Mouse (Mus musculus) neural tube, embryonic 14.5 days (tissue): ENCODE results near the gene Carhsp1. TPM values are rescaled to one million over a fixed set of nuclear protein-coding genes. Genes with fewer than 3 reads are reported as not detected.
A peak's percentile ranks its signal among the peaks of the same experiment; 100 is the strongest.

Experiments
- ATAC-seq: fragments of 200-750 bp; cut with Nextera tagmentation; 2 replicates; pipeline ENCODE4 v1.8.0; 2017; ENCODE audit warnings: low read depth, mild to moderate bottlenecking, moderate TSS enrichment, moderate library complexity
- H3K27ac ChIP-seq: fragments of 300-500 bp; sonication (generic); 2 replicates; pipeline ENCODE4 v1.5.1; 2014; ENCODE audit warnings: low read depth, mild to moderate bottlenecking, control low read depth, low read length, moderate library complexity, mixed read lengths
- H3K27me3 ChIP-seq: fragments of 300-500 bp; sonication (generic); 2 replicates; pipeline ENCODE4 v1.6.1; 2014; ENCODE audit warnings: low read length; ENCODE audit not compliant: control insufficient read depth, insufficient read depth
- H3K36me3 ChIP-seq: fragments of 300-500 bp; sonication (generic); 2 replicates; pipeline ENCODE4 v1.6.1; 2014; ENCODE audit warnings: low read length, mixed read lengths; ENCODE audit not compliant: control insufficient read depth, insufficient read depth
- H3K4me1 ChIP-seq: fragments of 300-500 bp; sonication (generic); 2 replicates; pipeline ENCODE4 v1.6.1; 2014; ENCODE audit warnings: low read length; ENCODE audit not compliant: control insufficient read depth, insufficient read depth
- H3K4me2 ChIP-seq: fragments of 300-500 bp; sonication (generic); 2 replicates; pipeline ENCODE4 v1.6.1; 2014; ENCODE audit warnings: mild to moderate bottlenecking, low read depth, low read length, control low read depth
- H3K4me3 ChIP-seq: fragments of 300-500 bp; sonication (generic); 2 replicates; pipeline ENCODE4 v1.5.1; 2014; ENCODE audit warnings: low read depth, low read length, control low read depth, mixed read lengths
- H3K9ac ChIP-seq: fragments of 300-500 bp; sonication (generic); replicated peaks from 2 replicates; pipeline ENCODE4 v1.6.1; 2014; ENCODE audit warnings: low read depth, mild to moderate bottlenecking, control low read depth, low read length, mixed read lengths
- H3K9me3 ChIP-seq: fragments of 300-500 bp; sonication (generic); 2 replicates; pipeline ENCODE4 v1.6.1; 2016; ENCODE audit warnings: low read length; ENCODE audit not compliant: control insufficient read depth
- WGBS: fragments of 180-500 bp; shearing (Covaris S2); extraction: QIAGEN DNeasy Blood & Tissue Kit; methylation state at CpG from one replicate; pipeline ENCODE4 v1.1.7; 2014; 5-methylcytosine and 5-hydroxymethylcytosine counted together
- polyA plus RNA-seq: library from polyadenylated mRNA; unstranded; fragments of >200 nt; fragmentation: Nextera tagmentation; extraction: Ambion mirVana; gene quantifications from 2 replicates; pipeline ENCODE4 v1.2.1, GENCODE M21; 2014

Carhsp1 gene
- polyA plus RNA-seq, 1 experiment from 2014 or later: 58.5 TPM

GRCm38 (mm10) chr16:8691206-8691605 is 19.3 kb upstream of the Carhsp1 start:
- Histone ChIP-seq H3K4me2 (no peak overlapping the region), H3K4me1 (no peaks in the 10 kb centered on the region), H3K27me3 (no peaks in the 10 kb centered on the region), H3K27ac (no peak overlapping the region), H3K4me3 (no peak overlapping the region), H3K36me3 (peaks cover 61% of the 10 kb centered on the region), H3K9ac (no peak overlapping the region), H3K9me3 (no peaks in the 10 kb centered on the region)
- ATAC-seq: no peak
- WGBS: 95% methylated on average over 7 of the region's 7 CpGs

- H3K4me1 ChIP-seq: no peaks in the 10 kb centered on the region
- peaks cover 52% of the 10 kb centered on the region for H3K36me3 ChIP-seq
- 72% methylated on average over 11 of the region's 11 CpGs for WGBS
- H3K27me3 ChIP-seq: no peaks in the 10 kb centered on the region
- H3K9me3 ChIP-seq: no peaks in the 10 kb centered on the region
- H3K4me3 ChIP-seq: no peak overlapping the region
- ATAC-seq: peak; percentile 53; the same call in 1 of the 2 replicates
- no peak overlapping the region for H3K27ac ChIP-seq
- H3K9ac ChIP-seq: no peak overlapping the region
- no peak overlapping the region for H3K4me2 ChIP-seq
These were observed 18.2 kb upstream of the Carhsp1 start for GRCm38 (mm10) chr16:8689979-8690656.

- ATAC-seq: no peak
- Histone ChIP-seq H3K9ac (no peak overlapping the region), H3K36me3 (peaks cover 30% of the 10 kb centered on the region)
These were observed 15.7 kb upstream of the Carhsp1 start for GRCm38 (mm10) chr16:8687559-8688112.

GRCm38 (mm10) chr16:8686871-8687535 is 15.0 kb upstream of the Carhsp1 start:
- H3K4me2 ChIP-seq: no peak overlapping the region
- WGBS: 87% methylated on average over 11 of the region's 11 CpGs
- H3K27ac ChIP-seq: no peak overlapping the region
- no peaks in the 10 kb centered on the region for H3K27me3 ChIP-seq
- no peak overlapping the region for H3K9ac ChIP-seq
- H3K4me3 ChIP-seq: no peak overlapping the region
- H3K4me1 ChIP-seq: no peaks in the 10 kb centered on the region
- ATAC-seq: no peak
- H3K36me3 ChIP-seq: peaks cover 24% of the 10 kb centered on the region
- no peaks in the 10 kb centered on the region for H3K9me3 ChIP-seq

More at GRCm38 (mm10) chr16:8687559-8688112, 15.7 kb upstream of the Carhsp1 start:
- no peak overlapping the region for H3K4me2 ChIP-seq
- no peak overlapping the region for H3K4me3 ChIP-seq
- H3K9me3 ChIP-seq: no peaks in the 10 kb centered on the region
- H3K27ac ChIP-seq: no peak overlapping the region
- no peaks in the 10 kb centered on the region for H3K4me1 ChIP-seq
- H3K27me3 ChIP-seq: no peaks in the 10 kb centered on the region

- peaks cover 17% of the 10 kb centered on the region; the same call in 1 of the 2 replicates for H3K36me3 ChIP-seq
- 63% methylated on average over 7 of the region's 7 CpGs for WGBS
- no peaks in the 10 kb centered on the region for H3K4me1 ChIP-seq
- H3K9me3 ChIP-seq: no peaks in the 10 kb centered on the region
- H3K27ac ChIP-seq: no peak overlapping the region
- ATAC-seq: peak; percentile 68; the same call in 1 of the 2 replicates
- no peak overlapping the region for H3K4me2 ChIP-seq
- H3K27me3 ChIP-seq: no peaks in the 10 kb centered on the region
- no peak overlapping the region for H3K4me3 ChIP-seq
- H3K9ac ChIP-seq: no peak overlapping the region
These were observed 14.3 kb upstream of the Carhsp1 start for GRCm38 (mm10) chr16:8686121-8686870.

GRCm38 (mm10) chr16:8685087-8685486 is 13.1 kb upstream of the Carhsp1 start:
- Histone ChIP-seq H3K4me2 (no peak overlapping the region), H3K27me3 (no peaks in the 10 kb centered on the region), H3K9ac (no peak overlapping the region), H3K27ac (no peak overlapping the region), H3K4me1 (no peaks in the 10 kb centered on the region), H3K36me3 (peaks cover 5% of the 10 kb centered on the region; the same call in 1 of the 2 replicates), H3K4me3 (no peak overlapping the region), H3K9me3 (no peaks in the 10 kb centered on the region)
- 77% methylated on average over 4 of the region's 4 CpGs for WGBS
- ATAC-seq: no peak

GRCm38 (mm10) chr16:8680470-8680869 is 8.5 kb upstream of the Carhsp1 start, which contains the start of gene Gm5767:
Gm5767 (plus strand) TSS chr16:8680770.
- no peak within 1 kb of the TSS for H3K27ac ChIP-seq
- no peak within 1 kb of the TSS for H3K4me2 ChIP-seq
- ATAC-seq: no peak
- 0 out of 2 replicates have a peak, but pooled peaks cover 2% of the 10 kb centered on the region for H3K36me3 ChIP-seq
- H3K9ac ChIP-seq: no peak within 1 kb of the TSS
- H3K9me3 ChIP-seq: no peaks in the 10 kb centered on the region
- no peak within 1 kb of the TSS for H3K4me3 ChIP-seq
- no peaks in the 10 kb centered on the region for H3K4me1 ChIP-seq
- no peaks in the 10 kb centered on the region for H3K27me3 ChIP-seq
- whole genome bisulfite sequencing: 84% methylated on average over 5 of the region's 5 CpGs

GRCm38 (mm10) chr16:8679780-8680179 is 7.8 kb upstream of the Carhsp1 start:
- Histone ChIP-seq H3K36me3 (0 out of 2 replicates have a peak, but pooled peaks cover 2% of the 10 kb centered on the region), H3K9me3 (no peaks in the 10 kb centered on the region), H3K4me2 (no peak overlapping the region), H3K27me3 (no peaks in the 10 kb centered on the region), H3K27ac (no peak overlapping the region), H3K9ac (no peak overlapping the region), H3K4me3 (no peak overlapping the region), H3K4me1 (no peaks in the 10 kb centered on the region)
- no peak for ATAC-seq
- 82% methylated on average over 3 of the region's 3 CpGs for WGBS
